Comparison of ENCODE assay signal across 15 mouse cellular contexts in the genomic region with DNA sequence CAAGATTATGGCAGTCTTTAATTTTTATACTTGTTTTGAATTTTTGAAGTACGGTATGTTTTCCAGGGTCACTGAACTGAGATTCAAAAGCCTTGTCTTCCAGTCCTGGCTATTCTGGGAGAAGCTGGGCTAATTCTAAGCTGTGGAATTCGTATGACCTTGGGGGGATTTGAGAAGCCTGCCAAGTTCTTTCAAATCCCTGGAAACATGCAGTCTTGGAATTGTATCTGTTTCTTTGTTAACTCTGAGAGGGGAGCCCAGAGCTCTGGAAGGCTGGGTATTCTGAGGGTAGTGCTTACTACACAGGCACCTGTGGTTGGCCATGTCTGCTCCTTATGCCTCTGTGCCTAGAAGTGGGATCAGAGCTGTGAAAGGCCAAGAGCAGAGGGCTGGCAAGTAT. TPM values are rescaled to one million over a fixed set of nuclear protein-coding genes. Genes with fewer than 3 reads are reported as not detected.
A peak's percentile ranks its signal among the peaks of the same experiment; 100 is the strongest.
DNase-seq lines count a peak whose midpoint lies in the region; ATAC-seq lines count a peak whose summit lies in the region.
"Had no signal": no experiment of that assay in that cellular context is flagged by ENCODE, and none has a peak within 500 bp of the region (broad histone marks: within the 10 kb centered on the region; RNA-seq: fewer than 3 reads in every experiment).

No protein-coding gene starts in this region.

- 77% methylated on average over 2 of the region's 2 CpGs for WGBS in hindbrain, embryonic 14.5 days

- no peak for ATAC-seq in hindbrain, embryonic 14.5 days (ENCODE audit: low FRiP score)
- ATAC-seq: activated CD4-positive, CD25-positive, alpha-beta regulatory T cell, adult 4 months; inflammation-experienced regulatory T-cells, adult 6 months had no signal

- no peak overlapping the region for H3K4me3 ChIP-seq in hindbrain, embryonic 14.5 days (replicated peaks; ENCODE audit: low read length)
- H3K4me3 ChIP-seq: liver, embryonic 15.5 days had no signal

- H3K4me1 ChIP-seq in hindbrain, embryonic 14.5 days (replicated peaks; ENCODE audit: control insufficient read depth, insufficient read depth, low read length): no peaks in the 10 kb centered on the region
- H3K4me1 ChIP-seq: liver, embryonic 15.5 days had no signal

- no peak overlapping the region for H3K4me2 ChIP-seq in hindbrain, embryonic 14.5 days (replicated peaks)
- H3K4me2 ChIP-seq: liver, embryonic 15.5 days had no signal

- peak; percentile 61 for DNase-seq in adrenal gland, adult 8-10 months
- no peak for DNase-seq in adrenal gland, postnatal 25 days
- DNase-seq in kidney, postnatal 10 days: peak; percentile 48
- DNase-seq in kidney, adult 8-10 months: no peak
- DNase-seq in adrenal gland, postnatal 10 days: peak; percentile 51
- DNase-seq in kidney, postnatal 4 days: peak; percentile 17 to 29
- no peak for DNase-seq in hindbrain, embryonic 14.5 days (ENCODE audit: low spot score)
- DNase-seq in gastrocnemius, postnatal 14 days: no peak
- DNase-seq: cerebellum, adult 11-12 months; embryo, embryonic 11 days; gastrocnemius, postnatal 25 days; layer of hippocampus, postnatal 36 days had no signal

- H3K9me3 ChIP-seq in hindbrain, embryonic 14.5 days (ENCODE audit: control insufficient read depth, low read length): no peaks in the 10 kb centered on the region
- H3K9me3 ChIP-seq: liver, embryonic 15.5 days had no signal

- intact Hi-C loops in gastrocnemius, postnatal 14 days (cut with DNase I; ENCODE audit: low total_unique reads): no loop called here

- no peak overlapping the region for H3K27ac ChIP-seq in hindbrain, embryonic 14.5 days
- H3K27ac ChIP-seq: liver, embryonic 15.5 days had no signal

- no peak overlapping the region for H3K9ac ChIP-seq in hindbrain, embryonic 14.5 days
- H3K9ac ChIP-seq: liver, embryonic 15.5 days had no signal

- peaks cover 84% of the 10 kb centered on the region for H3K36me3 ChIP-seq in hindbrain, embryonic 14.5 days (replicated peaks; ENCODE audit: control insufficient read depth, insufficient read depth)

- H3K27me3 ChIP-seq in hindbrain, embryonic 14.5 days (ENCODE audit: control insufficient read depth, insufficient read depth, low read length): no peaks in the 10 kb centered on the region
- H3K27me3 ChIP-seq: liver, embryonic 15.5 days had no signal

RNA-seq across cellular contexts. Expression of a gene that starts 26.9 kb away (rescaled TPM):
- total RNA-seq in adrenal gland, adult 8-10 months (2022): 100 to 1,000 TPM in 1 of 4 experiments, 10 to 100 TPM in 3; 66.4 to 108 (median 85.9) TPM
- total RNA-seq in adrenal gland, postnatal 25 days (2021): 75.1 and 76.9 TPM in 2 replicates
- total RNA-seq in adrenal gland, postnatal 10 days (2021): 10 to 100 TPM; 46.3 to 55.4 TPM
- polyA plus RNA-seq in hindbrain, embryonic 14.5 days (2014; fragmentation: Nextera tagmentation; extraction: Ambion mirVana): 18.1 and 20.4 TPM in 2 replicates
- total RNA-seq in gastrocnemius, postnatal 14 days (2021): 10 to 100 TPM; 31.3 to 35.4 TPM

RNA-seq across cellular contexts. Expression of a gene that starts 27.2 kb away (rescaled TPM):
- 100 to 1,000 TPM in 2 of 4 experiments, 10 to 100 TPM in 2; 90.8 to 118 (median 104) TPM for total RNA-seq in adrenal gland, adult 8-10 months (2022)
- 107 and 108 TPM in 2 replicates for total RNA-seq in adrenal gland, postnatal 25 days (2021)
- total RNA-seq in adrenal gland, postnatal 10 days (2021): 100 to 1,000 TPM; 115 to 136 TPM
- polyA plus RNA-seq in hindbrain, embryonic 14.5 days (2014; fragmentation: Nextera tagmentation; extraction: Ambion mirVana): 91.1 and 92.0 TPM in 2 replicates
- total RNA-seq in gastrocnemius, postnatal 14 days (2021): 10 to 100 TPM; 70.4 to 78.1 TPM

Comparison
In these comparisons a context has a peak if more than half of its experiments do, and no peak if none do; other contexts are left out.
1. DNase-seq: peak in adrenal gland, adult 8-10 months (single experiment), kidney, postnatal 10 days (single experiment), adrenal gland, postnatal 10 days (single experiment) and kidney, postnatal 4 days (2 of 2); none in adrenal gland, postnatal 25 days (single experiment), kidney, adult 8-10 months (0 of 2), hindbrain, embryonic 14.5 days (single experiment) and gastrocnemius, postnatal 14 days (single experiment).